Mouse (Mus musculus) hindbrain, embryonic 10.5 days (tissue): Measurements from ENCODE around the gene Trim72. TPM values are rescaled to one million over a fixed set of nuclear protein-coding genes. Genes with fewer than 3 reads are reported as not detected.

Source experiments
- DNase-seq: peaks from one replicate; pipeline ENCODE4 v3.0.0-alpha.2; 2017; ENCODE audit warnings: low spot score
- H3K27ac ChIP-seq: fragments of 300-500 bp; sonication (generic); 2 replicates; pipeline ENCODE4 v1.5.1; 2016; ENCODE audit warnings: mild to moderate bottlenecking, moderate library complexity
- H3K27me3 ChIP-seq: fragments of 300-500 bp; sonication (generic); 2 replicates; pipeline ENCODE4 v1.6.1; 2016; ENCODE audit warnings: mild to moderate bottlenecking; ENCODE audit not compliant: poor library complexity, insufficient read depth, severe bottlenecking
- H3K36me3 ChIP-seq: fragments of 300-500 bp; sonication (generic); 2 replicates; pipeline ENCODE4 v1.6.1; 2016; ENCODE audit warnings: mild to moderate bottlenecking, moderate library complexity
- H3K4me1 ChIP-seq: fragments of 300-500 bp; sonication (generic); replicated peaks from 2 replicates; pipeline ENCODE4 v1.6.1; 2016; ENCODE audit warnings: mild to moderate bottlenecking
- H3K4me3 ChIP-seq: fragments of 300-500 bp; sonication (generic); 2 replicates; pipeline ENCODE4 v1.5.1; 2016; ENCODE audit warnings: mild to moderate bottlenecking, moderate library complexity
- H3K9me3 ChIP-seq: fragments of 300-500 bp; sonication (generic); 2 replicates; pipeline ENCODE4 v1.6.1; 2016; ENCODE audit warnings: mild to moderate bottlenecking, moderate library complexity
- WGBS: fragments of 180-500 bp; shearing (Covaris S2); methylation state at CpG from one replicate; pipeline ENCODE4 v1.1.7; 2016; 5-methylcytosine and 5-hydroxymethylcytosine counted together
- polyA plus RNA-seq: library from polyadenylated mRNA; unstranded; fragments of >200 nt; fragmentation: Nextera tagmentation; extraction: Ambion mirVana; gene quantifications from 2 replicates; pipeline ENCODE4 v1.2.1, GENCODE M21; 2016

Gene Trim72
- polyA plus RNA-seq, 1 experiment from 2014 or later: not detected

DNA sequence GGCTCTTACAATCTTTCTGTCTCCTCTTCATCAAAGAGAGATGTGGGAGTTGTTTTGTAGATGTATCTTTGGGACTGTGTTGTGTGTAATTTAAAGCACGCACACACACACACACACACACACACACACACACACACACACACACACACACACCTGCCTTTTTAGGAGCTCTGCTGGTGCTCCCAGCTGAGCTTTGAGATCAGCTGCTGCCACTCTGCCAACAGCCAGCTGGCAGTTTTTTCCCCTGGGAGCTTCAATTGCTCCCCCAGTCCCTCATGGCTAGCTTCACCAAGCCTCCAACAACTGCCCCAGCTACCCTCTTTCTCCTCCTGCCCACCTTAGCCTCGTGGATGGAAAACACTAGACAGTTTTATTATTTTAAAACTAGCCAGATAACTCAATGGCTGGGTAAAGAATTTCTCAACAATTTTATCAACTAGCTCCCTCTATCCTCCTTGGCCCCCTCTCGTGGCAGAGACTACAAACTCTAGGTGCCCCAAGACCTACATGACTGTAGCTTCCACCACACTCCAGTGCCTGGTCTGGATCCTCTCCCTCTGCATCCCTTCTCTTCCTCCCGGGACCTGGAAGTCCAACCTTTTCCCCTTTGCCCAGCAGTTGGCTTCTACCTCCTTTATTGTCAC lies 40.5 kb downstream of the Trim72 start:
- Histone ChIP-seq H3K4me3 (no peak overlapping the region), H3K4me1 (no peaks in the 10 kb centered on the region), H3K9me3 (no peaks in the 10 kb centered on the region), H3K27me3 (no peaks in the 10 kb centered on the region), H3K36me3 (no peaks in the 10 kb centered on the region), H3K27ac (no peak overlapping the region)
- DNase-seq: no peak
- 74% methylated on average over 4 of the region's 4 CpGs for WGBS

DNA sequence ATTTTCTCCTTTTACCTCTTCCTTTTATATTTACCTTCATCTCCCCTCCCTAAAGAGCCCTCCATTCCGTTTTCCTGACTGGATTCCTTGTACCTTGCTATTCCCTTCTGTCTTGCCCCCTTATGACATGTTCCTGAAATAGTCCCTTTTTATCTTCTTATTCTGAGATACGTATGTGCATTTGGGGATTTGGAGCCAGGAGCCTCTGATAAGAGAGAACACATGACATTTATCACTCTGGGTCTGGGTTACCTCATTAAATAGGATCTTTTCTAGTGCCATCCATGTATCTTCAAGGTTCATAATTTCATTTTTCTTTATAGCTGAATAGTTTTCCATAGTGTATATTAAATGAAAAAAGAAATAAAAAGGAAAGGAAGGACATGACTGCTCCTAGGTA lies 41.9 kb downstream of the Trim72 start:
- 77% methylated on average over 2 of the region's 2 CpGs for WGBS
- H3K27me3 ChIP-seq: no peaks in the 10 kb centered on the region
- no peak overlapping the region for H3K27ac ChIP-seq
- H3K9me3 ChIP-seq: no peaks in the 10 kb centered on the region
- H3K36me3 ChIP-seq: no peaks in the 10 kb centered on the region
- no peak overlapping the region for H3K4me3 ChIP-seq
- DNase-seq: no peak
- no peaks in the 10 kb centered on the region for H3K4me1 ChIP-seq

GRCm38 (mm10) chr7:128048819-128049218 lies 45.1 kb downstream of the Trim72 start:
- no peaks in the 10 kb centered on the region for H3K9me3 ChIP-seq
- DNase-seq: no peak
- no peaks in the 10 kb centered on the region for H3K36me3 ChIP-seq
- H3K27ac ChIP-seq: no peak overlapping the region
- WGBS: 92% methylated on average over 4 of the region's 4 CpGs
- H3K27me3 ChIP-seq: no peaks in the 10 kb centered on the region
- H3K4me1 ChIP-seq: no peaks in the 10 kb centered on the region
- no peak overlapping the region for H3K4me3 ChIP-seq

GRCm38 (mm10) chr7:128049254-128049653 lies 45.5 kb downstream of the Trim72 start:
- Histone ChIP-seq H3K9me3 (no peaks in the 10 kb centered on the region), H3K36me3 (no peaks in the 10 kb centered on the region), H3K27ac (no peak overlapping the region), H3K27me3 (no peaks in the 10 kb centered on the region), H3K4me1 (no peaks in the 10 kb centered on the region), H3K4me3 (no peak overlapping the region)
- no peak for DNase-seq
- WGBS: 88% methylated on average over 2 of the region's 2 CpGs

GRCm38 (mm10) chr7:128050739-128051138 lies 47.0 kb downstream of the Trim72 start:
- H3K27ac ChIP-seq: no peak overlapping the region
- 66% methylated on average over 4 of the region's 4 CpGs for WGBS
- no peak for DNase-seq
- no peaks in the 10 kb centered on the region for H3K27me3 ChIP-seq
- H3K4me1 ChIP-seq: no peaks in the 10 kb centered on the region
- H3K4me3 ChIP-seq: no peak overlapping the region
- no peaks in the 10 kb centered on the region for H3K36me3 ChIP-seq
- no peaks in the 10 kb centered on the region for H3K9me3 ChIP-seq

DNA sequence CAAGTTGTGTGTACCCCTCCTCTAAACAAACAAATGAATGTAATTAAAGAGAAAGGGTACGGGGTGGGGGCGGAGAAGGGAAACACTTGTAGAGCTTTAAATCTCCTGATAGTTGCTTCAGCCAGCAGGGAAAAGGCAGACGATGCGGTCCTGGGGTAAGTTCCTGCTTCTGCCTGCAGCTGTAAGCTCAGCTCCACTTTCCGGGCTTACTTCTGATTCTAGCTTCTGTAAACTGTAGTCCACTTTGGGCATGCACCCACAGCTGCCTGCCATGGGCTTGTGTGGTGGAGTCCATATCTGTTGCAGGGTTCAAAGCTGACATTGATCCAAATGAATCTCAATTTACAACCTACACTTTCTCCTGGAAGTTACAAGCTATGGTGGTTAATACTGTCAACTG lies 49.3 kb downstream of the Trim72 start:
- H3K36me3 ChIP-seq: no peaks in the 10 kb centered on the region
- H3K4me3 ChIP-seq: no peak overlapping the region
- no peaks in the 10 kb centered on the region for H3K9me3 ChIP-seq
- H3K4me1 ChIP-seq: no peaks in the 10 kb centered on the region
- H3K27ac ChIP-seq: no peak overlapping the region
- no peaks in the 10 kb centered on the region for H3K27me3 ChIP-seq
- WGBS: 83% methylated on average over 5 of the region's 5 CpGs
- DNase-seq: no peak

GRCm38 (mm10) chr7:128056917-128057444 lies 53.2 kb downstream of the Trim72 start:
- DNase-seq: no peak
- WGBS: 72% methylated on average over 3 of the region's 3 CpGs
- H3K36me3 ChIP-seq: no peaks in the 10 kb centered on the region

DNA sequence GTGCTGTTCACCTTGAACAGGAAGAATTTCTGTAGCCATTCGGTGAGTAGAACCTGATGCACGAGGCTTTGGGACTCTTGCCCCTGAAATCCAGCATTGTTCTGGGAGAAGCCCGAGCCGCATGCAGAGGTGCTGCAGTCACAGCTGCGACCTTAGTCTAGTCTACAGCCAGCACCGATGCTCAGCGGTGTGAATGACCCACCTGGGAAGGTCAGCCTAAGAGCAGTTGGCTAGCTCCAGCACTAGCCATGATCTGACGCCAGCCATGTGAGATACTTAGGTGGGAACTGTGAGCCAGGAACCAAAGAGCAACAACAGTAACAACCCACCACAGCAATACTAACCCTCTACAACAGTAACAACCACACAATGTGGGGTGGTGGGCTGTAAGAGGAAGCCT lies 54.1 kb downstream of the Trim72 start:
- Histone ChIP-seq H3K27me3 (no peaks in the 10 kb centered on the region), H3K9me3 (no peaks in the 10 kb centered on the region), H3K36me3 (no peaks in the 10 kb centered on the region), H3K27ac (no peak overlapping the region), H3K4me3 (no peak overlapping the region), H3K4me1 (no peaks in the 10 kb centered on the region)
- DNase-seq: no peak
- WGBS: 81% methylated on average over 8 of the region's 8 CpGs

More at GRCm38 (mm10) chr7:128056917-128057444, 53.2 kb downstream of the Trim72 start:
- Histone ChIP-seq H3K9me3 (no peaks in the 10 kb centered on the region), H3K4me1 (no peaks in the 10 kb centered on the region), H3K4me3 (no peak overlapping the region), H3K27me3 (no peaks in the 10 kb centered on the region), H3K27ac (no peak overlapping the region)

DNA sequence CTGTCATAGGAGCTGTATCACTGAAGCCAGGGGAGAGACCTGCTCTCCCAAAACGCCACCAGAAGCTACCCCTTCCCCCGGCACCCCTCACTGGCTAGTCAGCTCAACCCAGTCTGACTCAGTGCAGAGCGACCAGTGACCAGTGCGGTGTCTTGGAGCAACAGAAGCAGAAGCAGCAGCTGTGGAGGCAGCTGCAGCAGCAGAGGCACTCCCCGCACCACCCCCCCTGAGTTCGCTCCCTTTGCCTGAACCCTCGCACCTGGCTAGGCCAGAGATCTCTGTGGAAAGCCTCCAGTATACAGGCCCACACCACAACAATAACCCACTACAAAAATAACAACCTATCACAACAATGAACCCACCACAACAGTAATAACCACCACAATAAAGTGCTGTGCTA lies 54.8 kb downstream of the Trim72 start:
- Histone ChIP-seq H3K4me1 (no peaks in the 10 kb centered on the region), H3K27ac (no peak overlapping the region), H3K27me3 (no peaks in the 10 kb centered on the region), H3K4me3 (no peak overlapping the region), H3K9me3 (no peaks in the 10 kb centered on the region), H3K36me3 (no peaks in the 10 kb centered on the region)
- DNase-seq: no peak
- 67% methylated on average over 7 of the region's 7 CpGs for WGBS

- WGBS: 84% methylated on average over 4 of the region's 4 CpGs
- H3K9me3 ChIP-seq: no peaks in the 10 kb centered on the region
Measured at GRCm38 (mm10) chr7:128059091-128059490, 55.3 kb downstream of the Trim72 start.

More at GRCm38 (mm10) chr7:128059091-128059490, 55.3 kb downstream of the Trim72 start:
- DNase-seq: no peak
- Histone ChIP-seq H3K36me3 (no peaks in the 10 kb centered on the region), H3K27me3 (no peaks in the 10 kb centered on the region), H3K4me3 (no peak overlapping the region), H3K4me1 (no peaks in the 10 kb centered on the region), H3K27ac (no peak overlapping the region)

Other genes starting within 250 kb of the Trim72 start
- 10.3 and 11.9 TPM in 2 replicates for gene Orai3, start 234.1 kb upstream of the Trim72 start, polyA plus RNA-seq
- gene Setd1a, start 227.3 kb upstream of the Trim72 start, polyA plus RNA-seq: 16.5 and 18.7 TPM in 2 replicates
- not detected in 2 replicates for gene Gm49388, start 218.3 kb upstream of the Trim72 start, polyA plus RNA-seq
- 7.4 and 7.8 TPM in 2 replicates for gene Hsd3b7, start 203.3 kb upstream of the Trim72 start, polyA plus RNA-seq
- gene Stx4a, start 179.7 kb upstream of the Trim72 start, polyA plus RNA-seq: 15.2 and 21.6 TPM in 2 replicates
- 5.0 and 8.5 TPM in 2 replicates for gene Stx1b, start 179.4 kb upstream of the Trim72 start, polyA plus RNA-seq
- gene Zfp646, start 127.7 kb upstream of the Trim72 start, polyA plus RNA-seq: 19.0 and 19.2 TPM in 2 replicates
- 41.4 and 42.3 TPM in 2 replicates for gene Zfp668, start 127.1 kb upstream of the Trim72 start, polyA plus RNA-seq
- 0.51 and 1.1 TPM in 2 replicates for gene Prss53, start 113.0 kb upstream of the Trim72 start, polyA plus RNA-seq
- not detected in 2 replicates for gene Gm21974, start 108.5 kb upstream of the Trim72 start, polyA plus RNA-seq
- 49.7 and 54.7 TPM in 2 replicates for gene Vkorc1, start 108.3 kb upstream of the Trim72 start, polyA plus RNA-seq
- 115 and 123 TPM in 2 replicates for gene Bckdk, start 99.9 kb upstream of the Trim72 start, polyA plus RNA-seq
- 50.4 TPM in 2 replicates for gene Kat8, start 91.4 kb upstream of the Trim72 start, polyA plus RNA-seq
- gene Prss8, start 73.8 kb upstream of the Trim72 start, polyA plus RNA-seq: 5.3 and 9.7 TPM in 2 replicates
- 10.4 and 11.6 TPM in 2 replicates for gene Prss36, start 57.2 kb upstream of the Trim72 start, polyA plus RNA-seq
- 328 and 333 TPM in 2 replicates for gene Fus, start 36.5 kb upstream of the Trim72 start, polyA plus RNA-seq
- gene Pycard, start 10.1 kb upstream of the Trim72 start, polyA plus RNA-seq: 9.5 and 12.4 TPM in 2 replicates
- 0.58 and 0.73 TPM in 2 replicates for gene Itgam, start 58.7 kb downstream of the Trim72 start, polyA plus RNA-seq
- gene Gm49368, start 58.7 kb downstream of the Trim72 start, polyA plus RNA-seq: 0.04 TPM in 1 of 2 replicates, not detected in the other
- gene Itgax, start 125.6 kb downstream of the Trim72 start, polyA plus RNA-seq: not detected in 2 replicates
- gene Itgad, start 150.4 kb downstream of the Trim72 start, polyA plus RNA-seq: not detected in 2 replicates
- 0.25 TPM in 1 of 2 replicates, not detected in the other for gene Cox6a2, start 202.4 kb downstream of the Trim72 start, polyA plus RNA-seq
- gene Armc5, start 233.4 kb downstream of the Trim72 start, polyA plus RNA-seq: 16.7 and 19.6 TPM in 2 replicates
- gene 9130023H24Rik, start 234.1 kb downstream of the Trim72 start, polyA plus RNA-seq: 10.2 and 13.5 TPM in 2 replicates
- 37.9 and 50.9 TPM in 2 replicates for gene Tgfb1i1, start 242.9 kb downstream of the Trim72 start, polyA plus RNA-seq